Mouse (Mus musculus) midbrain, embryonic 15.5 days (tissue): ENCODE data around the gene Aldh16a1. TPM values are rescaled to one million over a fixed set of nuclear protein-coding genes. Genes with fewer than 3 reads are reported as not detected.
A peak's percentile ranks its signal among the peaks of the same experiment; 100 is the strongest.
"Not testable (repeated sequence)": the region's sequence is repeated elsewhere in the genome, so short reads cannot be mapped to it uniquely, and the experiment has no call there.

Experiments
- ATAC-seq: fragments of 200-750 bp; cut with Nextera tagmentation; replicated peaks from 2 replicates; pipeline ENCODE4 v1.8.0; 2017; ENCODE audit warnings: moderate TSS enrichment
- H3K27ac ChIP-seq: fragments of 300-500 bp; sonication (generic); 2 replicates; pipeline ENCODE4 v1.5.1; 2015; ENCODE audit warnings: mild to moderate bottlenecking, inconsistent platforms
- H3K27me3 ChIP-seq: fragments of 300-500 bp; sonication (generic); replicated peaks from 2 replicates; pipeline ENCODE4 v1.6.1; 2015; ENCODE audit warnings: inconsistent platforms
- H3K36me3 ChIP-seq: fragments of 300-500 bp; sonication (generic); replicated peaks from 2 replicates; pipeline ENCODE4 v1.6.1; 2015; ENCODE audit warnings: inconsistent platforms
- H3K4me1 ChIP-seq: fragments of 300-500 bp; sonication (generic); 2 replicates; pipeline ENCODE4 v1.6.1; 2015; ENCODE audit warnings: inconsistent platforms
- H3K4me2 ChIP-seq: fragments of 300-500 bp; sonication (generic); 2 replicates; pipeline ENCODE4 v1.6.1; 2015; ENCODE audit warnings: inconsistent platforms, mild to moderate bottlenecking, moderate library complexity
- H3K4me3 ChIP-seq: fragments of 300-500 bp; sonication (generic); 2 replicates; pipeline ENCODE4 v1.5.1; 2015; ENCODE audit warnings: mild to moderate bottlenecking, inconsistent platforms
- H3K9ac ChIP-seq: fragments of 300-500 bp; sonication (generic); 2 replicates; pipeline ENCODE4 v1.6.1; 2015; ENCODE audit warnings: mild to moderate bottlenecking, inconsistent platforms
- H3K9me3 ChIP-seq: fragments of 300-500 bp; sonication (generic); 2 replicates; pipeline ENCODE4 v1.6.1; 2016; ENCODE audit warnings: inconsistent platforms
- WGBS: fragments of 180-500 bp; shearing (Covaris S2); methylation state at CpG from one replicate; pipeline ENCODE4 v1.1.7; 2015; ENCODE audit warnings: mixed read lengths; 5-methylcytosine and 5-hydroxymethylcytosine counted together
- polyA plus RNA-seq: library from polyadenylated mRNA; unstranded; fragments of >200 nt; fragmentation: Nextera tagmentation; extraction: Ambion mirVana; gene quantifications from 2 replicates; pipeline ENCODE4 v1.2.1, GENCODE M21; 2015

The Aldh16a1 gene
- polyA plus RNA-seq, 1 experiment from 2014 or later = 16.1 TPM

GRCm38 (mm10) chr7:45153586-45153985 lies 798 bp downstream of the Aldh16a1 start:
- no peaks in the 10 kb centered on the region for H3K9me3 ChIP-seq
- peak overlapping the region; percentile 96 for H3K27ac ChIP-seq
- H3K4me3 ChIP-seq = peak overlapping the region; percentile 66
- H3K27me3 ChIP-seq = no peaks in the 10 kb centered on the region
- peak overlapping the region; percentile 69 for H3K4me2 ChIP-seq
- ATAC-seq = no peak
- WGBS = 3% methylated on average over 5 of the region's 5 CpGs
- peak overlapping the region; percentile 71 for H3K9ac ChIP-seq
- H3K4me1 ChIP-seq = peaks cover 18% of the 10 kb centered on the region
- no peaks in the 10 kb centered on the region for H3K36me3 ChIP-seq

- H3K4me3 ChIP-seq = not testable (repeated sequence)
- 0 out of 2 replicates have a peak overlapping the region, but pooled peaks have one; percentile 69 for H3K4me2 ChIP-seq
These were observed 1.3 kb downstream of the Aldh16a1 start for GRCm38 (mm10) chr7:45153052-45153451.

GRCm38 (mm10) chr7:45151303-45151702 lies 3.1 kb downstream of the Aldh16a1 start:
- H3K27ac ChIP-seq = no peak overlapping the region
- no peaks in the 10 kb centered on the region for H3K9me3 ChIP-seq
- no peak for ATAC-seq
- H3K9ac ChIP-seq = no peak overlapping the region
- no peaks in the 10 kb centered on the region for H3K27me3 ChIP-seq
- 62% methylated on average over 11 of the region's 11 CpGs for WGBS
- H3K4me1 ChIP-seq = peaks cover 18% of the 10 kb centered on the region
- no peak overlapping the region for H3K4me2 ChIP-seq
- H3K4me3 ChIP-seq = no peak overlapping the region
- no peaks in the 10 kb centered on the region for H3K36me3 ChIP-seq

More at GRCm38 (mm10) chr7:45153052-45153451, 1.3 kb downstream of the Aldh16a1 start:
- not testable (repeated sequence) for H3K27ac ChIP-seq, ATAC-seq, H3K27me3 ChIP-seq, H3K9me3 ChIP-seq, H3K36me3 ChIP-seq
- Histone ChIP-seq H3K4me1 (peaks cover 18% of the 10 kb centered on the region), H3K9ac (peak overlapping the region; percentile 71; the same call in 1 of the 2 replicates)
- WGBS = 94% methylated on average over 2 of the region's 2 CpGs

GRCm38 (mm10) chr7:45150321-45150720 lies 4.1 kb downstream of the Aldh16a1 start:
- Histone ChIP-seq H3K27ac (no peak overlapping the region), H3K4me1 (peaks cover 12% of the 10 kb centered on the region), H3K4me3 (no peak overlapping the region), H3K9ac (no peak overlapping the region), H3K36me3 (no peaks in the 10 kb centered on the region), H3K4me2 (no peak overlapping the region), H3K9me3 (no peaks in the 10 kb centered on the region), H3K27me3 (no peaks in the 10 kb centered on the region)
- WGBS = 65% methylated on average over 4 of the region's 4 CpGs
- ATAC-seq = no peak

DNA sequence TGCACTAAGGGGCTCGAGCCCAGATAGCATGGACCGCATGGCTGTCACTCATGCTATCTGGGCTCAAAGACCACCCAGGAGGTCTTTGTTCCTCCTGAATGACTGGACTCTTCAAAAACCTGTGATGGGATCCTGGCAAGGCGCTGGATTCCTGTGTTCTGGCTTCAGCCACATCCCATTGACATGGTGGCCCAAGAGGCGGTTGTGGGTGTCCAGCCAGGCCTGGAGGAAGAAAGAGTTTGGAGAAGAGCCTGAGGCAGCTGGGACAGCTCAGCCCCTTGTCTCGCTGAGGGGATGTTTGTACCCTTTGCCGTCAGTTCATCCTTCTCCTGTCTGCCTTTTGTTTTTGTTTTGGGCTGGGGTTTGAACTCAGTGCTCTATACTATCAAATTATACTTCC lies 4.8 kb downstream of the Aldh16a1 start:
- no peak overlapping the region for H3K27ac ChIP-seq
- no peak overlapping the region for H3K9ac ChIP-seq
- WGBS = 24% methylated on average over 6 of the region's 6 CpGs

GRCm38 (mm10) chr7:45148534-45149098 lies 5.8 kb downstream of the Aldh16a1 start:
- Histone ChIP-seq H3K9me3 (no peaks in the 10 kb centered on the region), H3K36me3 (no peaks in the 10 kb centered on the region), H3K4me3 (no peak overlapping the region), H3K9ac (no peak overlapping the region), H3K27ac (no peak overlapping the region), H3K27me3 (no peaks in the 10 kb centered on the region), H3K4me2 (no peak overlapping the region), H3K4me1 (peaks cover 5% of the 10 kb centered on the region)
- WGBS = 61% methylated on average over 4 of the region's 4 CpGs
- ATAC-seq = no peak

More for the DNA sequence above, 4.8 kb downstream of the Aldh16a1 start:
- H3K9me3 ChIP-seq = no peaks in the 10 kb centered on the region
- no peak overlapping the region for H3K4me3 ChIP-seq
- H3K27me3 ChIP-seq = no peaks in the 10 kb centered on the region
- no peaks in the 10 kb centered on the region for H3K36me3 ChIP-seq
- ATAC-seq = no peak
- peaks cover 6% of the 10 kb centered on the region for H3K4me1 ChIP-seq
- no peak overlapping the region for H3K4me2 ChIP-seq

GRCm38 (mm10) chr7:45147899-45148298 lies 6.5 kb downstream of the Aldh16a1 start:
- WGBS = 92% methylated on average over 11 of the region's 11 CpGs
- Histone ChIP-seq H3K9ac (no peak overlapping the region), H3K36me3 (no peaks in the 10 kb centered on the region), H3K4me1 (no peaks in the 10 kb centered on the region), H3K27ac (no peak overlapping the region), H3K4me2 (no peak overlapping the region), H3K9me3 (no peaks in the 10 kb centered on the region), H3K27me3 (no peaks in the 10 kb centered on the region), H3K4me3 (no peak overlapping the region)
- ATAC-seq = no peak

DNA sequence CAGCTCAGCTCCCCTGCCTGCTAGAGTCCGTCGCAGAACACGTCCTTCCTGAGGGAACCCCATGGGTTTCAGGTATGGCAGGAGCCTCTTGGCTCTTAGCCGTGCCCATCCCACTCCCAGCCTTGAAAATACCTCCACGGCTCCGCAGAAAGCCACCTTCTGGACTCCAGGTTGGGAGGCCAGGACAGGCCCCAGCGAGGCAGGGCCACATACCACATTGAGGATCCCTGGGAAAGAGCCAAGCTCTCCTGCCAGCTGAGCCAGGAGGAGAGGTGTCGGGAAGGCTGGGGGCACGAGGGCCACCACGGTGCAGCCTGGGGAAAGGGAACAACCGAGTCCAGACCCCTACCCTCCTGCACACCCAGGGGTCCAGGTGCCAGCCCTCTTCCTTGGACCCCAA lies 7.1 kb downstream of the Aldh16a1 start:
- Histone ChIP-seq H3K9me3 (no peaks in the 10 kb centered on the region), H3K27ac (no peak overlapping the region), H3K36me3 (no peaks in the 10 kb centered on the region), H3K4me2 (no peak overlapping the region), H3K4me3 (no peak overlapping the region), H3K4me1 (no peaks in the 10 kb centered on the region), H3K9ac (no peak overlapping the region), H3K27me3 (no peaks in the 10 kb centered on the region)
- no peak for ATAC-seq
- 95% methylated on average over 11 of the region's 11 CpGs for WGBS

GRCm38 (mm10) chr7:45145460-45145859 lies 8.9 kb downstream of the Aldh16a1 start:
- Histone ChIP-seq H3K27ac (no peak overlapping the region), H3K9me3 (no peaks in the 10 kb centered on the region), H3K36me3 (no peaks in the 10 kb centered on the region), H3K4me3 (no peak overlapping the region), H3K4me1 (no peaks in the 10 kb centered on the region), H3K4me2 (no peak overlapping the region), H3K27me3 (no peaks in the 10 kb centered on the region), H3K9ac (no peak overlapping the region)
- WGBS = 92% methylated on average over 8 of the region's 8 CpGs
- no peak for ATAC-seq

- Histone ChIP-seq H3K36me3 (no peaks in the 10 kb centered on the region), H3K27me3 (no peaks in the 10 kb centered on the region), H3K27ac (no peak overlapping the region), H3K4me2 (no peak overlapping the region), H3K4me1 (no peaks in the 10 kb centered on the region), H3K9ac (no peak overlapping the region), H3K9me3 (no peaks in the 10 kb centered on the region), H3K4me3 (no peak overlapping the region)
- ATAC-seq = no peak
- WGBS = 88% methylated on average over 13 of the region's 13 CpGs
These were observed 9.8 kb downstream of the Aldh16a1 start for GRCm38 (mm10) chr7:45144368-45145174.

GRCm38 (mm10) chr7:45141914-45142313 lies 12.5 kb downstream of the Aldh16a1 start:
- no peak for ATAC-seq
- 91% methylated on average over 5 of the region's 5 CpGs for WGBS
- Histone ChIP-seq H3K4me3 (no peak overlapping the region), H3K4me2 (no peak overlapping the region), H3K4me1 (no peaks in the 10 kb centered on the region), H3K9me3 (no peaks in the 10 kb centered on the region), H3K27ac (no peak overlapping the region), H3K27me3 (no peaks in the 10 kb centered on the region), H3K9ac (no peak overlapping the region), H3K36me3 (no peaks in the 10 kb centered on the region)

GRCm38 (mm10) chr7:45141319-45141718 lies 13.1 kb downstream of the Aldh16a1 start:
- no peak for ATAC-seq
- Histone ChIP-seq H3K27me3 (no peaks in the 10 kb centered on the region), H3K4me2 (no peak overlapping the region), H3K9me3 (no peaks in the 10 kb centered on the region), H3K4me3 (no peak overlapping the region), H3K4me1 (peaks cover 2% of the 10 kb centered on the region; the same call in 1 of the 2 replicates), H3K27ac (no peak overlapping the region), H3K36me3 (no peaks in the 10 kb centered on the region), H3K9ac (no peak overlapping the region)
- WGBS = 91% methylated on average over 3 of the region's 3 CpGs
